Mouse (Mus musculus): ENCODE measurements around the gene Trim8. TPM values are rescaled to one million over a fixed set of nuclear protein-coding genes. Genes with fewer than 3 reads are reported as not detected.
A peak's percentile ranks its signal among the peaks of the same experiment; 100 is the strongest.

The Trim8 gene
- total and polyA plus RNA-seq, 3 experiments: 4.4 to 24.9 (median 12.0) TPM

DNA sequence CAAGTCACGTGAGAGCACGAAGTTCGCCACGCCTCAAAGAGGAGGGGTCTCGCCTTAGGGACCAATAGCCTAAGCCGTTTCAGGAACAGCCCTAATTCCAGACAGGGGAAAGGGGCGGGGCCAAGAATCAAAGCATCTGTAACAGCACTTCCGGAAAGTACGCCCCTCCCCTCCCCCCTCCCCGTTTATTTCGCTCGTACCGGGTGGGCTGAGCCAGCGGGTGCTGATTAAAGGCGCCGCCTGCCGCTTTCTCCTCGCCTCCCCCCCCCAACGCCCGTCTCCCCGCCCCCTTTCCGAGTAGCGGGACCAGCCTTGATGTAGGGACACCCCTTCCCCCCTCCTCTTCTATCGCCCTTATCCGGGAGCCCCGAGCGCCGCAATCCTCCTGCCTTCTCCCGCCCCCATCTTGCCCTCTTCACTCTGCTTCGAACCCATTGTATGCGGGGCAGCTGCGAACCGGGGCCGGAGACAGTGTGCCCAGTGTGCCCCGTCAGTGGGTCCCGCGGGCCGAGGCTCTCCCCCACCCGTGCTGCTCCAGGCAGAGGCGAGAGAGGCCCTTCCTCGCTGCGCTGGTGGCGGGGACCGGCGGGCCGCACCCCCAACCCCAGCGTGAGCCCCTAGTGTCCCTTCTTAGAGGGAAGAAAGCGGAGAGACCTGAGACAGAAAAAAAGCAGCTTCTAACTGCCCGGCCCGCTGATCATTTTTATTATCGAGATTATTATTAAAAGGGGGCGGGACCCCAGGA, 1.5 kb upstream of the Trim8 start:
- no peaks in the 10 kb centered on the region for H3K27me3 ChIP-seq (replicated peaks)
- no peaks in the 10 kb centered on the region for H3K9me3 ChIP-seq (replicated peaks; ENCODE audit: low read length)
- H3K27ac ChIP-seq (ENCODE audit: insufficient read depth, low read depth): peak overlapping the region; percentile 91
- peaks cover 0 to 7% of the 10 kb centered on the region in 2 experiments for H3K36me3 ChIP-seq (replicated peaks in 1 of 2; ENCODE audit: control insufficient read depth in 1 of 2, insufficient read depth in 1 of 2, low read length in 1 of 2)
- peaks cover 4 to 9% of the 10 kb centered on the region in 2 experiments; a peak in 3 of 4 replicates for H3K4me1 ChIP-seq (ENCODE audit: control insufficient read depth in 1 of 2, insufficient read depth in 2 of 2)
- in situ Hi-C loops (cut with MboI; ENCODE audit: low pct_ligation_motif_present, low pct_unique_long_range_greater_than_20kb, low sequenced_read_pairs): no loop called here
- DNase-seq (ENCODE audit: extremely low read depth): peak; percentile 100
- H3K4me2 ChIP-seq (ENCODE audit: insufficient read depth, low read depth, poor library complexity, severe bottlenecking): peak overlapping the region; percentile 70
- dilution Hi-C loops (cut with MboI; ENCODE audit: extremely low pct_ligation_motif_present, extremely low pct_unique_long_range_greater_than_20kb, low sequenced_read_pairs): no loop called here
- H3K4me3 ChIP-seq (replicated peaks in 1 of 3; ENCODE audit: low read depth in 2 of 3, low read length in 2 of 3, poor library complexity in 1 of 3): peak overlapping the region; percentile 69 to 95 (median 69)
- peak overlapping the region; percentile 98 for H3K9ac ChIP-seq (ENCODE audit: insufficient read depth, low read depth)
- peaks cover 26% of the 10 kb centered on the region for H3K79me2 ChIP-seq (replicated peaks; ENCODE audit: control insufficient read depth, extremely low read depth, insufficient read depth, poor library complexity, severe bottlenecking)
- TF ChIP-seq E2F4 (IDR thresholded peaks at IDR 0.05; ENCODE audit: insufficient replicate concordance, low read depth, low read length) (no peak), UBTF (IDR thresholded peaks at IDR 0.05; ENCODE audit: low read depth, low read length) (peak; percentile 86), MAX (IDR thresholded peaks at IDR 0.05; ENCODE audit: low read length) (peak; percentile 85), TCF12 (IDR thresholded peaks at IDR 0.05; ENCODE audit: low read depth, low read length) (no peak), NRF1 (IDR thresholded peaks at IDR 0.05; ENCODE audit: low read depth, low read length) (no peak), MXI1 (IDR thresholded peaks at IDR 0.05; ENCODE audit: low read depth, low read length) (peak; percentile 51; the same call in 1 of the 2 replicates), KAT2A (IDR thresholded peaks at IDR 0.05; ENCODE audit: insufficient replicate concordance, low read length) (no peak), MAFK (IDR thresholded peaks at IDR 0.05; ENCODE audit: insufficient replicate concordance, low read length) (0 out of 2 replicates have a peak, but pooled peaks have one; percentile 12), ZKSCAN1 (IDR thresholded peaks at IDR 0.05; ENCODE audit: borderline replicate concordance, low read depth, low read length) (no peak), GABPA (IDR thresholded peaks at IDR 0.05; ENCODE audit: insufficient replicate concordance, low read depth, low read length) (no peak), CHD1 (IDR thresholded peaks at IDR 0.05; ENCODE audit: low read depth, low read length) (0 out of 2 replicates have a peak, but pooled peaks have one; percentile 10), IRF4 (IDR thresholded peaks at IDR 0.05; ENCODE audit: low read depth, low read length) (peak; percentile 53), USF2 (conservative IDR thresholded peaks at IDR 0.05; ENCODE audit: low read depth, low read length) (peak; percentile 78), SMC3 (IDR thresholded peaks at IDR 0.05; ENCODE audit: low read depth, low read length) (0 out of 2 replicates have a peak, but pooled peaks have one; percentile 1), POLR2A (IDR thresholded peaks at IDR 0.05; ENCODE audit: low read depth, low read length) (peak; percentile 50; the same call in 1 of the 2 replicates), RCOR1 (conservative IDR thresholded peaks at IDR 0.05; ENCODE audit: low read depth, low read length) (no peak), USF1 (IDR thresholded peaks at IDR 0.05; ENCODE audit: low read depth, low read length) (peak; percentile 88), ETS1 (conservative IDR thresholded peaks at IDR 0.05; ENCODE audit: low read depth, low read length) (peak; percentile 45), ZMIZ1 (IDR thresholded peaks at IDR 0.05; ENCODE audit: low read depth, low read length) (peak; percentile 71), ZNF384 (IDR thresholded peaks at IDR 0.05; ENCODE audit: low read depth, low read length) (no peak), SIN3A (IDR thresholded peaks at IDR 0.05; ENCODE audit: low read length) (peak; percentile 54), MAZ (IDR thresholded peaks at IDR 0.05; ENCODE audit: low read depth, low read length) (peak; percentile 88), PAX5 (IDR thresholded peaks at IDR 0.05; ENCODE audit: low read length) (no peak), CTCF (conservative IDR thresholded peaks at IDR 0.05 in 1 of 2, IDR thresholded peaks at IDR 0.05 in 1 of 2; ENCODE audit: low read depth in 2 of 2, low read length in 2 of 2) (no peak), ELF1 (IDR thresholded peaks at IDR 0.05; ENCODE audit: low read depth, low read length) (peak; percentile 96), JUND (conservative IDR thresholded peaks at IDR 0.05; ENCODE audit: low read depth, low read length) (no peak), MEF2A (IDR thresholded peaks at IDR 0.05; ENCODE audit: borderline replicate concordance, low read depth, low read length) (0 out of 2 replicates have a peak, but pooled peaks have one; percentile 19), CHD2 (IDR thresholded peaks at IDR 0.05; ENCODE audit: low read length) (peak; percentile 76; the same call in 1 of the 2 replicates), RAD21 (IDR thresholded peaks at IDR 0.05; ENCODE audit: low read depth, low read length) (no peak), ZC3H11A (IDR thresholded peaks at IDR 0.05; ENCODE audit: low read depth, low read length) (no peak), NELFE (IDR thresholded peaks at IDR 0.05; ENCODE audit: low read depth, low read length) (peak; percentile 60), EP300 (IDR thresholded peaks at IDR 0.05; ENCODE audit: low read length) (no peak; the same call in 1 of the 2 replicates), POLR2AphosphoS2 (IDR thresholded peaks at IDR 0.05; ENCODE audit: low read depth, low read length) (no peak), BHLHE40 (IDR thresholded peaks at IDR 0.05; ENCODE audit: low read depth, low read length) (no peak; the same call in 1 of the 2 replicates), JUN (IDR thresholded peaks at IDR 0.05; ENCODE audit: insufficient read depth, low read depth, low read length) (no peak), HCFC1 (IDR thresholded peaks at IDR 0.05; ENCODE audit: low read depth, low read length) (peak; percentile 65), MYC (IDR thresholded peaks at IDR 0.05; ENCODE audit: low read depth, low read length) (no peak), TBP (conservative IDR thresholded peaks at IDR 0.05; ENCODE audit: low read depth, low read length) (0 out of 2 replicates have a peak, but pooled peaks have one; percentile 5)
